Mouse (Mus musculus): ENCODE measurements around the gene Gm17677. TPM values are rescaled to one million over a fixed set of nuclear protein-coding genes. Genes with fewer than 3 reads are reported as not detected.

The Gm17677 gene
- polyA plus RNA-seq (2014; fragmentation: Nextera tagmentation; extraction: Ambion mirVana): not detected in 2 replicates

GRCm38 (mm10) chr9:35740749-35741148 is at the start of gene Gm17677:
Gm17677 (plus strand) TSS chr9:35741049.
- Histone ChIP-seq H3K9ac (ENCODE audit: low read length) (no peak within 1 kb of the TSS), H3K27me3 (ENCODE audit: control insufficient read depth, insufficient read depth, low read length) (no peaks in the 10 kb centered on the region), H3K4me3 (ENCODE audit: low read depth, low read length) (no peak within 1 kb of the TSS), H3K4me2 (ENCODE audit: low read depth, severe bottlenecking) (no peak within 1 kb of the TSS), H3K4me1 (ENCODE audit: control insufficient read depth, insufficient read depth, low read length) (no peaks in the 10 kb centered on the region), H3K36me3 (ENCODE audit: control insufficient read depth, insufficient read depth, low read length) (no peaks in the 10 kb centered on the region), H3K27ac (replicated peaks; ENCODE audit: low read depth, low read length) (no peak within 1 kb of the TSS), H3K9me3 (ENCODE audit: control insufficient read depth, low read length) (no peaks in the 10 kb centered on the region)
- DNase-seq (ENCODE audit: low spot score) (no peak), ATAC-seq (ENCODE audit: insufficient number of reproducible peaks, low FRiP score, low TSS enrichment, low read depth) (no peak)

DNA sequence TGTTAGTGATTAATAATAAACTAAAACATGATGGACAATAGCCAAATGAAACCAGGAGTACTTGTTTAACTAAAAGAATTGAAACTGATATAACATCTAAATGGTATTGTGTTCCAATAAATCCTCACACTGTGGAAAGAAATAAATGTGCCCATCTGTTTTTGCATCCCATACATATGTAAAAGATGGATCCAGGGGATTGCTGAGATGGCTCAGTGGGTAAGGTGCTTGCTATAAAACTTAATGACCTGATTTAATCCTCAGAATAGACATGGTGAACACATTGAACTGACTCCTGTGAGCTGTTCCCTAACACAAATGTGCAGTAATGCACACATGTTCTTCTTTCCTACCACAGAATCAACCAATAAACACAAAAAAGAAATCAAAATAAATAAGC is 48.9 kb upstream of the Gm17677 start:
- Histone ChIP-seq H3K9me3 (ENCODE audit: control insufficient read depth, low read length) (no peaks in the 10 kb centered on the region), H3K4me3 (ENCODE audit: low read depth, low read length) (no peak overlapping the region), H3K4me2 (ENCODE audit: low read depth, severe bottlenecking) (no peak overlapping the region), H3K9ac (ENCODE audit: low read length) (no peak overlapping the region), H3K36me3 (ENCODE audit: control insufficient read depth, insufficient read depth, low read length) (no peaks in the 10 kb centered on the region), H3K27ac (replicated peaks; ENCODE audit: low read depth, low read length) (no peak overlapping the region), H3K27me3 (ENCODE audit: control insufficient read depth, insufficient read depth, low read length) (no peaks in the 10 kb centered on the region), H3K4me1 (ENCODE audit: control insufficient read depth, insufficient read depth, low read length) (no peaks in the 10 kb centered on the region)
- ATAC-seq (ENCODE audit: insufficient number of reproducible peaks, low FRiP score, low TSS enrichment, low read depth) (no peak), DNase-seq (ENCODE audit: low spot score) (no peak)

- Histone ChIP-seq H3K4me1 (ENCODE audit: control insufficient read depth, insufficient read depth, low read length) (no peaks in the 10 kb centered on the region), H3K9ac (ENCODE audit: low read length) (no peak overlapping the region), H3K9me3 (ENCODE audit: control insufficient read depth, low read length) (no peaks in the 10 kb centered on the region), H3K4me3 (ENCODE audit: low read depth, low read length) (no peak overlapping the region), H3K36me3 (ENCODE audit: control insufficient read depth, insufficient read depth, low read length) (no peaks in the 10 kb centered on the region), H3K27me3 (ENCODE audit: control insufficient read depth, insufficient read depth, low read length) (no peaks in the 10 kb centered on the region), H3K27ac (replicated peaks; ENCODE audit: low read depth, low read length) (no peak overlapping the region), H3K4me2 (ENCODE audit: low read depth, severe bottlenecking) (no peak overlapping the region)
- DNase-seq (ENCODE audit: low spot score) (no peak), ATAC-seq (ENCODE audit: insufficient number of reproducible peaks, low FRiP score, low TSS enrichment, low read depth) (no peak)
These were observed 33.6 kb upstream of the Gm17677 start for GRCm38 (mm10) chr9:35707265-35707664.

DNA sequence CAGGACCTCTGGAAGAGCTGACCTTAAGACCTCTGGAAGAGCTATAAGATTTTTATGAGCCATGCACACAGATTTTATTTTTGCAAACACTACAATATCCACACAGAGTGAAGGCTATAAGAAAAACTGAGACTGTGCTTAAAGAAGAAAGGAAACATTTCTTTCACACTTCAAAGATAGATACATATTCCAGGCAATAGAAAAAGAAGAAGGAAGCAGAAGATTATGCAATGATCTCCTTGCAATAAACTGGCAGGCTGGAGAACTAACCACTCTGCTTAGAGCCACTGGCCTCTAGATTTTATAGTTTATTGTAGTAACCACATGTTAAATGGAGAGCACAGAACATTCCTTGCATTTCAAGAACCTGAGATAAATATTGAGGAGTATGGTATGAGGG is 16.0 kb downstream of the Gm17677 start:
- no peak overlapping the region for H3K4me3 ChIP-seq (ENCODE audit: low read depth, low read length)
- DNase-seq (ENCODE audit: low spot score): no peak
- no peak for ATAC-seq (ENCODE audit: insufficient number of reproducible peaks, low FRiP score, low TSS enrichment, low read depth)

GRCm38 (mm10) chr9:35778009-35778408 is 37.2 kb downstream of the Gm17677 start, which contains the start of gene Gm17727:
Gm17727 (minus strand) TSS chr9:35778109.
- Histone ChIP-seq H3K27ac (replicated peaks; ENCODE audit: low read depth, low read length) (no peak within 1 kb of the TSS), H3K4me1 (ENCODE audit: control insufficient read depth, insufficient read depth, low read length) (no peaks in the 10 kb centered on the region), H3K9me3 (ENCODE audit: control insufficient read depth, low read length) (no peaks in the 10 kb centered on the region; the same call in 1 of the 2 replicates), H3K4me2 (ENCODE audit: low read depth, severe bottlenecking) (no peak within 1 kb of the TSS), H3K9ac (ENCODE audit: low read length) (no peak within 1 kb of the TSS), H3K27me3 (ENCODE audit: control insufficient read depth, insufficient read depth, low read length) (no peaks in the 10 kb centered on the region), H3K4me3 (ENCODE audit: low read depth, low read length) (no peak within 1 kb of the TSS), H3K36me3 (ENCODE audit: control insufficient read depth, insufficient read depth, low read length) (no peaks in the 10 kb centered on the region)
- 63% methylated on average over 3 of the region's 3 CpGs for WGBS
- DNase-seq (ENCODE audit: low spot score): no peak
- ATAC-seq (ENCODE audit: insufficient number of reproducible peaks, low FRiP score, low TSS enrichment, low read depth): no peak

More for the DNA sequence above, 16.0 kb downstream of the Gm17677 start:
- no peaks in the 10 kb centered on the region for H3K9me3 ChIP-seq (ENCODE audit: control insufficient read depth, low read length)
- H3K36me3 ChIP-seq (ENCODE audit: control insufficient read depth, insufficient read depth, low read length): no peaks in the 10 kb centered on the region
- H3K9ac ChIP-seq (ENCODE audit: low read length): no peak overlapping the region
- no peak overlapping the region for H3K27ac ChIP-seq (replicated peaks; ENCODE audit: low read depth, low read length)
- H3K4me1 ChIP-seq (ENCODE audit: control insufficient read depth, insufficient read depth, low read length): no peaks in the 10 kb centered on the region
- no peaks in the 10 kb centered on the region for H3K27me3 ChIP-seq (ENCODE audit: control insufficient read depth, insufficient read depth, low read length)
- no peak overlapping the region for H3K4me2 ChIP-seq (ENCODE audit: low read depth, severe bottlenecking)

- Histone ChIP-seq H3K27ac (replicated peaks; ENCODE audit: low read depth, low read length) (no peak within 1 kb of the TSS), H3K4me1 (ENCODE audit: control insufficient read depth, insufficient read depth, low read length) (no peaks in the 10 kb centered on the region), H3K36me3 (ENCODE audit: control insufficient read depth, insufficient read depth, low read length) (no peaks in the 10 kb centered on the region), H3K4me2 (ENCODE audit: low read depth, severe bottlenecking) (no peak within 1 kb of the TSS), H3K9me3 (ENCODE audit: control insufficient read depth, low read length) (no peaks in the 10 kb centered on the region; the same call in 1 of the 2 replicates), H3K4me3 (ENCODE audit: low read depth, low read length) (no peak within 1 kb of the TSS), H3K27me3 (ENCODE audit: control insufficient read depth, insufficient read depth, low read length) (no peaks in the 10 kb centered on the region), H3K9ac (ENCODE audit: low read length) (no peak within 1 kb of the TSS)
- WGBS: 95% methylated on average over 3 of the region's 3 CpGs
- ATAC-seq (ENCODE audit: insufficient number of reproducible peaks, low FRiP score, low TSS enrichment, low read depth) (no peak), DNase-seq (ENCODE audit: low spot score) (no peak)
These were observed 49.2 kb downstream of the Gm17677 start, which contains the start of the genes Gm27235 and D730048I06Rik for GRCm38 (mm10) chr9:35790001-35790400. Gm27235 (minus strand) TSS chr9:35790101. D730048I06Rik (minus strand) TSS chr9:35790112.

Other genes starting within 250 kb of the Gm17677 start
- not detected in 2 replicates for gene Gm1113, start 222.8 kb upstream of the Gm17677 start, polyA plus RNA-seq (2014; fragmentation: Nextera tagmentation; extraction: Ambion mirVana)
- 4.6 and 5.2 TPM in 2 replicates for gene Ddx25, start 182.5 kb upstream of the Gm17677 start, polyA plus RNA-seq (2014; fragmentation: Nextera tagmentation; extraction: Ambion mirVana)
- 23.2 and 24.5 TPM in 2 replicates for gene Pus3, start 182.5 kb upstream of the Gm17677 start, polyA plus RNA-seq (2014; fragmentation: Nextera tagmentation; extraction: Ambion mirVana)
- 0.43 and 0.52 TPM in 2 replicates for gene Pate2, start 170.8 kb upstream of the Gm17677 start, polyA plus RNA-seq (2014; fragmentation: Nextera tagmentation; extraction: Ambion mirVana)
- gene Hyls1, start 170.7 kb upstream of the Gm17677 start, polyA plus RNA-seq (2014; fragmentation: Nextera tagmentation; extraction: Ambion mirVana): 23.8 and 24.4 TPM in 2 replicates
- not detected in 2 replicates for gene Pate4, start 129.1 kb upstream of the Gm17677 start, polyA plus RNA-seq (2014; fragmentation: Nextera tagmentation; extraction: Ambion mirVana)
- gene Pate3, start 92.8 kb upstream of the Gm17677 start, polyA plus RNA-seq (2014; fragmentation: Nextera tagmentation; extraction: Ambion mirVana): 0.14 TPM in 1 of 2 replicates, not detected in the other
- not detected in 2 replicates for gene Pate1, start 53.7 kb upstream of the Gm17677 start, polyA plus RNA-seq (2014; fragmentation: Nextera tagmentation; extraction: Ambion mirVana)
- gene Gm17727, start 37.1 kb downstream of the Gm17677 start, polyA plus RNA-seq (2014; fragmentation: Nextera tagmentation; extraction: Ambion mirVana): not detected in 2 replicates
- not detected in 2 replicates for gene Gm27235, start 49.1 kb downstream of the Gm17677 start, polyA plus RNA-seq (2014; fragmentation: Nextera tagmentation; extraction: Ambion mirVana)
- not detected in 2 replicates for gene D730048I06Rik, start 49.1 kb downstream of the Gm17677 start, polyA plus RNA-seq (2014; fragmentation: Nextera tagmentation; extraction: Ambion mirVana)
- not detected in 2 replicates for gene 9230110F15Rik, start 103.1 kb downstream of the Gm17677 start, polyA plus RNA-seq (2014; fragmentation: Nextera tagmentation; extraction: Ambion mirVana)
- not detected in 2 replicates for gene 9230113P08Rik, start 167.4 kb downstream of the Gm17677 start, polyA plus RNA-seq (2014; fragmentation: Nextera tagmentation; extraction: Ambion mirVana)

Measured in limb, embryonic 11.5 days (tissue).